Mouse (Mus musculus) stomach, embryonic 16.5 days (tissue): ENCODE measurements around the gene Pfpl. TPM values are rescaled to one million over a fixed set of nuclear protein-coding genes. Genes with fewer than 3 reads are reported as not detected.
A peak's percentile ranks its signal among the peaks of the same experiment; 100 is the strongest.

ENCODE experiments used
- ATAC-seq: fragments of 200-750 bp; cut with Nextera tagmentation; 2 replicates; pipeline ENCODE4 v1.8.0; 2017; ENCODE audit warnings: moderate number of reproducible peaks, moderate TSS enrichment; ENCODE audit not compliant: insufficient read depth, low FRiP score
- H3K27ac ChIP-seq: fragments of 300-500 bp; sonication (generic); 2 replicates; pipeline ENCODE4 v1.5.1; 2014; ENCODE audit warnings: low read length
- H3K27me3 ChIP-seq: fragments of 300-500 bp; sonication (generic); 2 replicates; pipeline ENCODE4 v1.6.1; 2014; ENCODE audit warnings: low read length, control low read depth, mixed read lengths; ENCODE audit not compliant: control insufficient read depth, insufficient read depth
- H3K36me3 ChIP-seq: fragments of 300-500 bp; sonication (generic); 2 replicates; pipeline ENCODE4 v1.6.1; 2014; ENCODE audit warnings: low read length; ENCODE audit not compliant: control insufficient read depth, insufficient read depth
- H3K4me1 ChIP-seq: fragments of 300-500 bp; sonication (generic); 2 replicates; pipeline ENCODE4 v1.6.1; 2014; ENCODE audit warnings: low read length, control low read depth, mixed read lengths; ENCODE audit not compliant: control insufficient read depth, insufficient read depth
- H3K4me2 ChIP-seq: fragments of 300-500 bp; sonication (generic); 2 replicates; pipeline ENCODE4 v1.6.1; 2014; ENCODE audit warnings: low read depth, low read length, mixed read lengths
- H3K4me3 ChIP-seq: fragments of 300-500 bp; sonication (generic); replicated peaks from 2 replicates; pipeline ENCODE4 v1.5.1; 2014; ENCODE audit warnings: mild to moderate bottlenecking, low read length
- H3K9ac ChIP-seq: fragments of 300-500 bp; sonication (generic); 2 replicates; pipeline ENCODE4 v1.6.1; 2014; ENCODE audit warnings: low read length
- H3K9me3 ChIP-seq: fragments of 300-500 bp; sonication (generic); replicated peaks from 2 replicates; pipeline ENCODE4 v1.6.1; 2016; ENCODE audit warnings: low read length, control low read depth; ENCODE audit not compliant: control insufficient read depth
- WGBS: fragments of 180-500 bp; shearing (Covaris S2); extraction: QIAGEN DNeasy Blood & Tissue Kit; methylation state at CpG from one replicate; pipeline ENCODE4 v1.1.7; 2014; 5-methylcytosine and 5-hydroxymethylcytosine counted together
- polyA plus RNA-seq: library from polyadenylated mRNA; unstranded; fragments of >200 nt; fragmentation: Nextera tagmentation; extraction: Ambion mirVana; gene quantifications from 2 replicates; pipeline ENCODE4 v1.2.1, GENCODE M21; 2015

Gene Pfpl
- polyA plus RNA-seq, 1 experiment from 2014 or later, result not detected

DNA sequence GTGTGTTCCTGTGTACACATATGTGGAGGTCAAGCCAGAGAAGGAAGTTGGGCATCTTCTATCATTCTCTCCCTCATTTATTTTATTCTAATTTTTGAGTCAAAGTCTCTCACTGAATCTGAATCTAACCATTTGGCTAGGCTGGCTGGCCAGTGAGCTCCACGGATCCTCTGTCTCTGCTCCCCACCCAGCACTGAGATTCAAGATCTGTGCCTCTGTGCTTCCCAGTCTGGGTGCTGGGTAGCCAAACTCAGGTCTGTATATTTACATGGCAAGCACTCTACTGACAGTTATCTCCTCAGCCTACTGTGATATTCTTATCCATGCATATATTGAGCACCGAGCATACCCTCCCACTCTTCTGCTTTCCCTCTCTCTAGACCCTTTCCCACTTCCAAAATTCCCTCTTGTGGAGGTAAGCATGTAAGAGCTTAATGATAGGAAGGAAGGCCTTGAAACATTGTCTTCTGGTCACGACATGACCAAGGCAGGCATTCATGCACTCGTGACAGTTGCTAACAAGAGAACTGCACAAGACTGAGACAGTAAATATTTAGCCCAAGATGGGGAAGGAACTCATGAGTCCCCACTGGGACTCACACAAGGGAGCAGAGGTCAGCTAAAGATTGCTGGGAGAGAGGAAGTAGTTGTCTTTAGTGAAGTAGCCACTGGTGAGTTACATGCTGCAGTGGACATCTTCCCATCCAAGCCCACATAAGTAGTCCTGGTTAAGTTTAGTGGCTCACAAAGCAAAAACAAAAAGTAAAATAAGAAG is 8.2 kb downstream of the Pfpl start:
- no peak overlapping the region for H3K4me3 ChIP-seq
- no peak overlapping the region for H3K4me2 ChIP-seq
- no peaks in the 10 kb centered on the region for H3K27me3 ChIP-seq
- 75% methylated on average over 4 of the region's 4 CpGs for WGBS
- H3K9ac ChIP-seq, result no peak overlapping the region
- no peaks in the 10 kb centered on the region for H3K9me3 ChIP-seq
- H3K27ac ChIP-seq, result 0 out of 2 replicates have a peak overlapping the region, but pooled peaks have one; percentile 11
- H3K4me1 ChIP-seq, result no peaks in the 10 kb centered on the region
- H3K36me3 ChIP-seq, result no peaks in the 10 kb centered on the region
- ATAC-seq, result no peak; the same call in 1 of the 2 replicates

DNA sequence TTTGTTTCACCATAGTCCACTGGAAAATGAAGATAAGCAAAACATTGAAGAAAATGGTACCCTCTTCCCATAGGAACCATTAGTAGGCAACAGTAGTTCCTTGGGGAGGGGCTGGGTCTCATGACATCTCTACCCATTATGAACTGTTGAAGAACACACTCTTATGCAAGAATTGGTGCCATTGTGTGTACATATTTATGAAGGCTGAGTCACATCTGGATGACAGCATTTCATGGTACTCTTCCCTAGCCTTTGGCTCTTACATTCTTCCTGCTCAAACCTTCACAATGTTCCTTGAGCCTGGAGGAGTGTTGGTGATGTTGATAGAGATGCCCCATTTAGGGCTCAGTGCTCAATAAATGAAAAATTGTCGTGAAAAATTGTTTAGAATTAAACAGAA is 11.9 kb downstream of the Pfpl start:
- 45% methylated on average over 1 of the region's 1 CpGs for WGBS
- ATAC-seq, result no peak
- H3K4me1 ChIP-seq, result no peaks in the 10 kb centered on the region
- H3K27ac ChIP-seq, result no peak overlapping the region
- no peak overlapping the region for H3K4me2 ChIP-seq
- H3K36me3 ChIP-seq, result no peaks in the 10 kb centered on the region
- H3K27me3 ChIP-seq, result no peaks in the 10 kb centered on the region
- H3K9ac ChIP-seq, result no peak overlapping the region
- H3K9me3 ChIP-seq, result no peaks in the 10 kb centered on the region
- H3K4me3 ChIP-seq, result no peak overlapping the region

GRCm38 (mm10) chr19:12440103-12440725 is 12.5 kb downstream of the Pfpl start:
- no peaks in the 10 kb centered on the region for H3K27me3 ChIP-seq
- H3K9ac ChIP-seq, result no peak overlapping the region
- H3K4me2 ChIP-seq, result no peak overlapping the region
- H3K27ac ChIP-seq, result no peak overlapping the region
- no peaks in the 10 kb centered on the region for H3K9me3 ChIP-seq
- no peak overlapping the region for H3K4me3 ChIP-seq
- no peak for ATAC-seq
- no peaks in the 10 kb centered on the region for H3K36me3 ChIP-seq
- WGBS, result 57% methylated on average over 5 of the region's 5 CpGs
- no peaks in the 10 kb centered on the region for H3K4me1 ChIP-seq

DNA sequence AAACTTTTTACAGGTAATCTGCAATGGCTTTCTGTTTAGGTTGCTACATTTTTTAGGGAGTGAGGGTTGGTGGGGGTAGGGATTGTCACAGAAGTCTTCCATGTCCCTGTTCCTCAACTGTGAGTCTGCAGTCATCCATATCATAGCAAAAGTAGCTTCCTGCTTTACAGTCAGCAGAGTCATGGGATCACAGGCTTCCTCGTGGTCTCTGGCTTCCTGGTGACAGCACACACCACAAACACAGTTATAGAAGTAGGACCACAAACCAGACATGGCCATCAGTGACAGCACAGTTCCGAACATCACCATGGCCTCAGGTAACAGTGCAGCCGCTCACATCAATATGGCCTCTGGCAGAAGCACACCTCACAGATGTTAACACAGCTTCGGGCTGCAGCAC is 14.9 kb downstream of the Pfpl start:
- no peak overlapping the region for H3K27ac ChIP-seq
- ATAC-seq, result no peak

DNA sequence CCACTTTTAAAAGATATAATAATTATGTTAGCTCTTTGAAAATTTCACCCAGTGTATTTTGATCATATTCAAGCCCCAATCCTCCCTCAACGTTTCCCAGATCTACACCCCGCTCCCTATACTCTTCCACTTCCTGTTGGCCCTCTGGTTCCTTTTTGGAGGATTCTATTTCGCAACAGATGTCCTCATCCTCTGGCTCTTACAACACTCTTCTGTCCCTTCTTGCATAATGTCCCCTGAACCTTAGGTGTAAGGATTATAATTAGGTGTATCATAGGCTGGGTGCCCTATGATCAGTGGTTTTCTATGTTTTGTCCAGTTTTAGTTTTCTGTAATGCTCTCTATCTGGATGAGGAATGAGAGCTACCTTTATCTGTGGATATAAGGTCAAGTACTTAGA is 17.3 kb downstream of the Pfpl start:
- no peak overlapping the region for H3K27ac ChIP-seq
- no peak overlapping the region for H3K4me3 ChIP-seq
- H3K9me3 ChIP-seq, result no peaks in the 10 kb centered on the region
- no peak for ATAC-seq
- no peak overlapping the region for H3K4me2 ChIP-seq
- no peaks in the 10 kb centered on the region for H3K27me3 ChIP-seq
- no peaks in the 10 kb centered on the region for H3K4me1 ChIP-seq
- no peaks in the 10 kb centered on the region for H3K36me3 ChIP-seq
- no peak overlapping the region for H3K9ac ChIP-seq
- 78% methylated on average over 3 of the region's 3 CpGs for WGBS

More for the DNA sequence above, 14.9 kb downstream of the Pfpl start:
- Histone ChIP-seq H3K36me3 (no peaks in the 10 kb centered on the region), H3K9ac (no peak overlapping the region), H3K9me3 (no peaks in the 10 kb centered on the region), H3K4me2 (no peak overlapping the region), H3K4me3 (no peak overlapping the region), H3K4me1 (no peaks in the 10 kb centered on the region), H3K27me3 (no peaks in the 10 kb centered on the region)
- 78% methylated on average over 4 of the region's 4 CpGs for WGBS

DNA sequence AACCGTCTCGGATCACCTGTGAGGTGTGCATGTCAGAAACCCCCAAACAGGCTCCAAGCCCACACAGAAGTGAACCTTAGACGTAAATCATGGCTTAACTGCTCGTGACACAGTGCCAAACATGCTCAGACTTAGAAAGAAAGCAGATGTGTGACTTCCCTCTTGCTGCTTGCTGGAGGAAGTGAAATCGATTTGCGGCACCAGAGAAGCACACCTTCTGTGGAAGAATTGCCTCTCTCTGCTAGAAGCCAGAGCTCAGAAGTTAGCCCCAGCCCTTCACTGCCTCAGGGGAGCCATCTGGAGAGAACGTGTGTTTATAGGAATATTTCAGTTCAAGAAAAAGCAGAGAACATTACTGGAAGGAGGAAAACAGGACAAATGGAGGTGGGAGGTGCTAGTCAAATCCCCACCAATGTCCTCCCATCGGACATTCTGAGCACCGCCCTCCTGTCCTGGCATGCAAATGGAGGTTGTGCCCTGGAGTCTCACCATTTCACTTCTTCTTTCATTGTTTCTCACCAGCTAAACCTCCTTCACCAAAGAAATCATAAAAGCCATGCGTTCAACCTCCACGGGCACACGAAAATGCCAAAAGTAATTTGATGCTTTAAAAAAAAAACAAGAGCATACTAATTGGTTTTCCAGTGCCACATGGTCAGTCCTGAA is 29.8 kb downstream of the Pfpl start:
- WGBS, result 52% methylated on average over 12 of the region's 12 CpGs
- Histone ChIP-seq H3K9ac (no peak overlapping the region), H3K27ac (0 out of 2 replicates have a peak overlapping the region, but pooled peaks have one; percentile 12), H3K9me3 (no peaks in the 10 kb centered on the region), H3K36me3 (no peaks in the 10 kb centered on the region), H3K4me2 (peak overlapping the region; percentile 13; the same call in 1 of the 2 replicates), H3K4me3 (no peak overlapping the region), H3K4me1 (no peaks in the 10 kb centered on the region), H3K27me3 (no peaks in the 10 kb centered on the region)
- ATAC-seq, result no peak

- ATAC-seq, result no peak
- H3K27ac ChIP-seq, result no peak overlapping the region
- H3K36me3 ChIP-seq, result no peaks in the 10 kb centered on the region
- no peak overlapping the region for H3K4me2 ChIP-seq
- no peak overlapping the region for H3K4me3 ChIP-seq
- no peaks in the 10 kb centered on the region for H3K27me3 ChIP-seq
- 66% methylated on average over 4 of the region's 4 CpGs for WGBS
- no peaks in the 10 kb centered on the region for H3K9me3 ChIP-seq
- H3K9ac ChIP-seq, result no peak overlapping the region
- no peaks in the 10 kb centered on the region; the same call in 1 of the 2 replicates for H3K4me1 ChIP-seq
Observed at GRCm38 (mm10) chr19:12459516-12459915, 31.8 kb downstream of the Pfpl start.

DNA sequence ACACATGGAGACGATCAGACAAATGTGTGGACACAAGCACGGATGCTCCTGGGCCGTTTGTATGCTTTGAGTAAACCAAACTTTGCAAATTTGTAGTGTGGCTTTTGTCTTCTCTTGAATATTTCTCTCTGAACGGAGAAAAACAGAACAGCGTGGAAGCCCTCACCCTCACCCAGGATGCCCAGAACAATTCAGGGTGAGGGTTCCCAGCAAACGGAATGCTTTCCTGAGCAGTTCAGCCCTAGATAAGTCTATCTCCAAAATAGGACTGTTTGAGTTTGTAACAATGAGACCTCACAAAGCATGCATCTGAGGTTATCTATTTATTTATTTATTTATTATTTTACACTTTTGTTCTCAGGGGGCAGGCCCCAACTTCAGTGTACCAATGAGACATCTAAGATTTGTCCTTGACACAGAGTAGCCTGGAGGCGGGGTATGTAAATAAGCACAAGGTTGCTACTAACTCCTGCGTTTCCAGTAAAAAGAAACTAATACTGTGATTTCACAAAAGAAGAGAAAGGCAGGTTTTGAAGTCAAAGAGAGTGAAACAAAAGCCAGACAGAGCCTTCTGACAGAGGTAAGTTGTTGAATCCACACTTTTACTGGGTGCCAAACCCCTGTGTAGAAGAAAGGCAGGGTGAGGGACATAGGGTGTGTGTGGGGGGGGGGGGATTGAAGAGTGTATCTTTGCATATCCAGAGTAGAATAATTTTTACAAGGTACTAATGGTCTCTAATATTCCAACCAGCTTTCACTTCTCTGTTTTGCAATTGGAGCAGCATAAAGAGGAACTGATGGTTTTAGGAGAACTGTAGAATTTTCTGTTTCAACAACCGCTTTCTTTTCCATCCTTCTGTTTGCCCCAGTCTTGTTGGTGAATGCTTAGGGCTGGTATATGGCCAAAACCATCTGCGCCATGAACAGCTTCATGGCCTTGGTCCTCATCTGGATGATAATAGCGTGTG is 32.9 kb downstream of the Pfpl start, which contains the start of gene Mpeg1:
Gene Mpeg1, plus strand, starts transcription at position 498 of the 968 bp plus-strand sequence.
- no peak within 1 kb of the TSS for H3K4me3 ChIP-seq
- no peaks in the 10 kb centered on the region for H3K36me3 ChIP-seq
- H3K4me2 ChIP-seq, result no peak within 1 kb of the TSS
- ATAC-seq, result no peak
- no peaks in the 10 kb centered on the region; the same call in 1 of the 2 replicates for H3K4me1 ChIP-seq
- no peaks in the 10 kb centered on the region for H3K27me3 ChIP-seq
- H3K9ac ChIP-seq, result no peak within 1 kb of the TSS
- H3K9me3 ChIP-seq, result no peaks in the 10 kb centered on the region
- no peak within 1 kb of the TSS for H3K27ac ChIP-seq
- WGBS, result 65% methylated on average over 11 of the region's 11 CpGs
